ENCODE assay signal across 8 mouse cellular contexts in genomic region chr10:128565206-128565787, GRCm38 (mm10). TPM values are rescaled to one million over a fixed set of nuclear protein-coding genes. Genes with fewer than 3 reads are reported as not detected.
DNase-seq lines count a peak whose midpoint lies in the region; ATAC-seq and TF ChIP-seq lines count a peak whose summit lies in the region.

No protein-coding gene starts in this region.

- H3K4me1 ChIP-seq in ES-E14 (ENCODE audit: control insufficient read depth in 2 of 2, insufficient read depth in 2 of 2, low read length in 2 of 2, poor library complexity in 1 of 2), result peaks cover 0 to 3% of the 10 kb centered on the region in 2 experiments; a peak in 2 of 4 replicates
- H3K4me1 ChIP-seq in erythroblast, embryonic 14.5 days (ENCODE audit: control insufficient read depth), result peaks cover 42% of the 10 kb centered on the region
- H3K4me1 ChIP-seq in hindbrain, embryonic 16.5 days (ENCODE audit: control insufficient read depth, insufficient read depth, low read depth, low read length), result peaks cover 12% of the 10 kb centered on the region
- H3K4me1 ChIP-seq in lung, embryonic 15.5 days, result peaks cover 25% of the 10 kb centered on the region
- peaks cover 3% of the 10 kb centered on the region for H3K4me1 ChIP-seq in olfactory bulb, adult 2 months (ENCODE audit: control insufficient read depth, insufficient read depth, low read length)

- peak overlapping the region; percentile 79 for H3K4me3 ChIP-seq in gastrocnemius, adult 2 months
- peak overlapping the region; percentile 84 to 88 for H3K4me3 ChIP-seq in ES-E14 (ENCODE audit: insufficient read depth in 1 of 2, low read depth in 1 of 2, low read length in 2 of 2, poor library complexity in 1 of 2, severe bottlenecking in 1 of 2)
- H3K4me3 ChIP-seq in erythroblast, embryonic 14.5 days (replicated peaks), result peak overlapping the region; percentile 87
- peak overlapping the region; percentile 93 for H3K4me3 ChIP-seq in hindbrain, embryonic 16.5 days (ENCODE audit: low read length)
- H3K4me3 ChIP-seq in lung, embryonic 15.5 days, result peak overlapping the region; percentile 95
- peak overlapping the region; percentile 56 for H3K4me3 ChIP-seq in olfactory bulb, adult 2 months (ENCODE audit: insufficient read depth, low read depth, low read length)

- peaks cover 41% of the 10 kb centered on the region for H3K36me3 ChIP-seq in ES-E14 (ENCODE audit: control insufficient read depth, insufficient read depth, low read length, poor library complexity, severe bottlenecking)
- peaks cover 42% of the 10 kb centered on the region for H3K36me3 ChIP-seq in erythroblast, embryonic 14.5 days (ENCODE audit: control insufficient read depth)
- peaks cover 12% of the 10 kb centered on the region for H3K36me3 ChIP-seq in hindbrain, embryonic 16.5 days (ENCODE audit: control insufficient read depth, insufficient read depth, low read length)
- peaks cover 44% of the 10 kb centered on the region for H3K36me3 ChIP-seq in lung, embryonic 15.5 days

- H3K9ac ChIP-seq in ES-E14 (ENCODE audit: insufficient read depth, low read depth, low read length, poor library complexity, severe bottlenecking), result peak overlapping the region; percentile 99
- peak overlapping the region; percentile 94 for H3K9ac ChIP-seq in hindbrain, embryonic 16.5 days (ENCODE audit: low read depth, low read length)
- H3K9ac ChIP-seq in lung, embryonic 15.5 days, result peak overlapping the region; percentile 93

- peak overlapping the region; percentile 81 for H3K4me2 ChIP-seq in hindbrain, embryonic 16.5 days (ENCODE audit: low read length)
- H3K4me2 ChIP-seq in lung, embryonic 15.5 days, result peak overlapping the region; percentile 80

- peak; percentile 45 for DNase-seq in gastrocnemius, adult 2 months
- no peak for DNase-seq in gastrocnemius, postnatal 36 days
- DNase-seq in ES-E14 (ENCODE audit: low read depth, low spot score), result no peak
- DNase-seq in urinary bladder, postnatal 25 days (ENCODE audit: low spot score), result no peak

- in situ Hi-C loops in ES-E14 (cut with MboI; ENCODE audit: low sequenced_read_pairs in 2 of 2, unreplicated experiment in 2 of 2), result no loop called here

- peak overlapping the region; percentile 91 for H3K27ac ChIP-seq in gastrocnemius, adult 2 months
- H3K27ac ChIP-seq in ES-E14 (ENCODE audit: insufficient read depth, low read depth, low read length, poor library complexity, severe bottlenecking), result peak overlapping the region; percentile 86
- H3K27ac ChIP-seq in hindbrain, embryonic 16.5 days (ENCODE audit: low read depth, low read length), result peak overlapping the region; percentile 86
- H3K27ac ChIP-seq in lung, embryonic 15.5 days, result peak overlapping the region; percentile 96
- peak overlapping the region; percentile 0 for H3K27ac ChIP-seq in olfactory bulb, adult 2 months (ENCODE audit: insufficient read depth, low read depth, low read length)

- no peaks in the 10 kb centered on the region for H3K9me3 ChIP-seq in ES-E14 (ENCODE audit: control insufficient read depth, insufficient read depth, low read depth, low read length)
- no peaks in the 10 kb centered on the region for H3K9me3 ChIP-seq in erythroblast, embryonic 14.5 days (ENCODE audit: control insufficient read depth, low read length)
- no peaks in the 10 kb centered on the region for H3K9me3 ChIP-seq in hindbrain, embryonic 16.5 days (ENCODE audit: control insufficient read depth, low read length)
- no peaks in the 10 kb centered on the region for H3K9me3 ChIP-seq in lung, embryonic 15.5 days

- intact Hi-C loops in gastrocnemius, adult 2 months (cut with DNase I), result loop anchor here (2.0 to 5.0 kb wide), 3 partner anchors 47 to 107 kb away; partner anchors contain the start of genes Rps26 and Suox
- intact Hi-C loops in gastrocnemius, postnatal 36 days (cut with DNase I), result loop anchor here (5.0 kb wide), 1 partner anchor 47 kb away; no protein-coding TSS in a partner anchor

- peak; percentile 22; the same call in 1 of the 2 replicates for ATAC-seq in hindbrain, embryonic 16.5 days
- ATAC-seq in lung, embryonic 15.5 days (ENCODE audit: borderline replicate concordance, extremely low read depth, low FRiP score, low TSS enrichment), result peak; percentile 31

- peaks cover 5% of the 10 kb centered on the region for H3K27me3 ChIP-seq in erythroblast, embryonic 14.5 days (ENCODE audit: control insufficient read depth)
- no peaks in the 10 kb centered on the region for H3K27me3 ChIP-seq in hindbrain, embryonic 16.5 days (replicated peaks; ENCODE audit: control insufficient read depth, insufficient read depth, low read length)
- no peaks in the 10 kb centered on the region for H3K27me3 ChIP-seq in lung, embryonic 15.5 days

- TF ChIP-seq POLR2A in olfactory bulb, adult 2 months (IDR thresholded peaks at IDR 0.05; ENCODE audit: insufficient read depth, low read depth, low read length), result no peak

- under 1% methylated on average over 45 of the region's 46 CpGs for WGBS in hindbrain, embryonic 16.5 days
- under 1% methylated on average over 46 of the region's 46 CpGs for WGBS in lung, embryonic 15.5 days
- under 1% methylated on average over 46 of the region's 46 CpGs for WGBS in olfactory bulb, adult 2 months

- TF ChIP-seq CTCF in gastrocnemius, adult 2 months (IDR thresholded peaks at IDR 0.05), result no peak
- TF ChIP-seq CTCF in olfactory bulb, adult 2 months (IDR thresholded peaks at IDR 0.05; ENCODE audit: insufficient read depth, low read depth, low read length), result no peak

TF ChIP-seq in ES-E14, 5 proteins besides CTCF, POLR2A, EP300 and RAD21:
- TF ChIP-seq ZC3H11A (IDR thresholded peaks at IDR 0.05; ENCODE audit: borderline replicate concordance, low read depth, low read length), result no peak
- no peak for TF ChIP-seq HCFC1 (IDR thresholded peaks at IDR 0.05; ENCODE audit: borderline replicate concordance, insufficient read depth, low read length)
- TF ChIP-seq ZNF384 (IDR thresholded peaks at IDR 0.05; ENCODE audit: low read depth, low read length), result no peak
- TF ChIP-seq CHD2 (IDR thresholded peaks at IDR 0.05; ENCODE audit: low read depth, low read length), result no peak
- TF ChIP-seq MAFK (IDR thresholded peaks at IDR 0.05; ENCODE audit: insufficient read depth, low read depth, low read length), result no peak

RNA-seq across cellular contexts. Expression of gene Pa2g4, which starts 0.5 kb away (rescaled TPM):
- total RNA-seq in gastrocnemius, adult 2 months (2021), result 10 to 100 TPM; 37.8 to 39.3 TPM
- total RNA-seq in gastrocnemius, postnatal 36 days (2021), result 10 to 100 TPM; 32.8 to 39.0 TPM
- total RNA-seq in ES-E14 (2012; rRNA removed), result 127 and 170 TPM in 2 replicates
- polyA plus RNA-seq in erythroblast, embryonic 14.5 days (2012), result 39.3 and 42.3 TPM in 2 replicates
- polyA plus RNA-seq in hindbrain, embryonic 16.5 days (2015; fragmentation: Nextera tagmentation; extraction: Ambion mirVana), result 128 and 130 TPM in 2 replicates
- 194 and 200 TPM in 2 replicates for polyA plus RNA-seq in lung, embryonic 15.5 days (2015; fragmentation: Nextera tagmentation; extraction: Ambion mirVana)
- not detected in 2 replicates for polyA plus RNA-seq in olfactory bulb, adult 2 months (2012; ENCODE audit: insufficient read depth, insufficient read length, low replicate concordance, missing spikeins)

RNA-seq across cellular contexts. Expression of gene Rpl41, which starts 16.2 kb away (rescaled TPM):
- 1,000 to 10,000 TPM in 1 of 2 experiments, 100 to 1,000 TPM in 1; 932 to 1,025 TPM for total RNA-seq in gastrocnemius, adult 2 months (2021)
- 100 to 1,000 TPM; 857 to 980 TPM for total RNA-seq in gastrocnemius, postnatal 36 days (2021)
- 5,552 and 6,346 TPM in 2 replicates for total RNA-seq in ES-E14 (2012; rRNA removed)
- polyA plus RNA-seq in erythroblast, embryonic 14.5 days (2012), result 2,301 and 2,563 TPM in 2 replicates
- 2,004 and 2,091 TPM in 2 replicates for polyA plus RNA-seq in hindbrain, embryonic 16.5 days (2015; fragmentation: Nextera tagmentation; extraction: Ambion mirVana)
- 3,783 and 4,172 TPM in 2 replicates for polyA plus RNA-seq in lung, embryonic 15.5 days (2015; fragmentation: Nextera tagmentation; extraction: Ambion mirVana)
- not detected in 2 replicates for polyA plus RNA-seq in olfactory bulb, adult 2 months (2012; ENCODE audit: insufficient read depth, insufficient read length, low replicate concordance, missing spikeins)

RNA-seq across cellular contexts. Expression of gene Zc3h10, which starts 17.7 kb away (rescaled TPM):
- 1 to 10 TPM; 4.2 to 6.5 TPM for total RNA-seq in gastrocnemius, adult 2 months (2021)
- total RNA-seq in gastrocnemius, postnatal 36 days (2021), result 1 to 10 TPM; 3.7 to 5.3 TPM
- 18.8 and 19.5 TPM in 2 replicates for total RNA-seq in ES-E14 (2012; rRNA removed)
- 1.6 and 1.9 TPM in 2 replicates for polyA plus RNA-seq in erythroblast, embryonic 14.5 days (2012)
- 16.7 and 17.0 TPM in 2 replicates for polyA plus RNA-seq in hindbrain, embryonic 16.5 days (2015; fragmentation: Nextera tagmentation; extraction: Ambion mirVana)
- polyA plus RNA-seq in lung, embryonic 15.5 days (2015; fragmentation: Nextera tagmentation; extraction: Ambion mirVana), result 14.6 and 14.9 TPM in 2 replicates
- not detected in 2 replicates for polyA plus RNA-seq in olfactory bulb, adult 2 months (2012; ENCODE audit: insufficient read depth, insufficient read length, low replicate concordance, missing spikeins)

RNA-seq across cellular contexts. Expression of gene Erbb3, which starts 24.2 kb away (rescaled TPM):
- 1 to 10 TPM; 1.6 to 2.6 TPM for total RNA-seq in gastrocnemius, adult 2 months (2021)
- 1 to 10 TPM; 2.1 to 4.6 TPM for total RNA-seq in gastrocnemius, postnatal 36 days (2021)
- total RNA-seq in ES-E14 (2012; rRNA removed), result 24.9 and 30.3 TPM in 2 replicates
- 0.01 TPM in 1 of 2 replicates, not detected in the other for polyA plus RNA-seq in erythroblast, embryonic 14.5 days (2012)
- 1.3 and 1.6 TPM in 2 replicates for polyA plus RNA-seq in hindbrain, embryonic 16.5 days (2015; fragmentation: Nextera tagmentation; extraction: Ambion mirVana)
- 21.3 and 22.9 TPM in 2 replicates for polyA plus RNA-seq in lung, embryonic 15.5 days (2015; fragmentation: Nextera tagmentation; extraction: Ambion mirVana)
- not detected in 2 replicates for polyA plus RNA-seq in olfactory bulb, adult 2 months (2012; ENCODE audit: insufficient read depth, insufficient read length, low replicate concordance, missing spikeins)

RNA-seq across cellular contexts. Expression of gene Esyt1, which starts 39.6 kb away (rescaled TPM):
- total RNA-seq in gastrocnemius, adult 2 months (2021), result 10 to 100 TPM; 13.7 to 14.3 TPM
- 10 to 100 TPM; 12.8 to 13.0 TPM for total RNA-seq in gastrocnemius, postnatal 36 days (2021)
- total RNA-seq in ES-E14 (2012; rRNA removed), result 62.7 and 135 TPM in 2 replicates
- 2.7 and 2.9 TPM in 2 replicates for polyA plus RNA-seq in erythroblast, embryonic 14.5 days (2012)
- polyA plus RNA-seq in hindbrain, embryonic 16.5 days (2015; fragmentation: Nextera tagmentation; extraction: Ambion mirVana), result 13.5 and 16.6 TPM in 2 replicates
- 28.8 and 31.5 TPM in 2 replicates for polyA plus RNA-seq in lung, embryonic 15.5 days (2015; fragmentation: Nextera tagmentation; extraction: Ambion mirVana)
- not detected in 2 replicates for polyA plus RNA-seq in olfactory bulb, adult 2 months (2012; ENCODE audit: insufficient read depth, insufficient read length, low replicate concordance, missing spikeins)

Comparison
In these comparisons a context has a peak if more than half of its experiments do, and no peak if none do; other contexts are left out.
1. H3K27ac ChIP-seq: peak in every context shown above with its lines; median percentile 96 in lung, embryonic 15.5 days; 91 in gastrocnemius, adult 2 months; 86 in ES-E14; 86 in hindbrain, embryonic 16.5 days; 0 in olfactory bulb, adult 2 months.